Mouse (Mus musculus) G1E (cell line): ENCODE results near the gene Ltn1.

Experiments
- CTCF ChIP-seq: IDR thresholded peaks from 2 replicates; pipeline ENCODE4 v1.5.1; 2012; ENCODE audit warnings: low read depth, low read length, inconsistent platforms, mixed read lengths
- GATA1 ChIP-seq: IDR thresholded peaks from 2 replicates; pipeline ENCODE4 v1.6.1; 2012; ENCODE audit warnings: borderline replicate concordance, low read length, inconsistent platforms, mixed read lengths

- no peak for TF ChIP-seq GATA1
- no peak for TF ChIP-seq CTCF
Observed at GRCm38 (mm10) chr16:87432033-87432814, at the start of gene Ltn1.
